ENCODE assay signal across 28 mouse cellular contexts in the genomic region with DNA sequence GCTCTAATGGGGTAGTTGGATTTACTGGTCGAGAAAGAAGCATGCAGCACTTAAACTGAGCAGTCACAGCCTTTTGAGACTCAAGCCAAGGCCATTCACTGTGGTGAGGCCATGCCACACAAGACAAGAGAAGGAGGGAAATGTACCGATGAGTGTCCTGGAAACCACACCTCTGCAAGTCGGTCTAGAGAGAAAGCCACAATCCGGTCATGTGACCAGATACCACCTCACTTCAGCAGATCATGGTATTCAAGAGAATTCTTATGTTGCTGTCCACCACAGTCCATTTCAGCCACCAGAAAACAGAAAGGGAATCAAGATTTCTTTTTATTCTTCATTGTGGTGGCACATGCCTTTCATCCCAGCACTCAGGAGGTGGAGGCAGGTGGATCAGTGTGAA. TPM values are rescaled to one million over a fixed set of nuclear protein-coding genes. Genes with fewer than 3 reads are reported as not detected.
DNase-seq lines count a peak whose midpoint lies in the region; ATAC-seq and TF ChIP-seq lines count a peak whose summit lies in the region.
"Had no signal": no experiment of that assay in that cellular context is flagged by ENCODE, and none has a peak within 500 bp of the region (broad histone marks: within the 10 kb centered on the region; RNA-seq: fewer than 3 reads in every experiment).

No protein-coding gene starts in this region.

- no peaks in the 10 kb centered on the region for H3K36me3 ChIP-seq in C2C12 (ENCODE audit: control insufficient read depth, insufficient read depth)
- H3K36me3 ChIP-seq in MEL (ENCODE audit: control insufficient read depth in 1 of 2, insufficient read depth in 2 of 2, low read length in 2 of 2), result no peaks in the 10 kb centered on the region
- no peaks in the 10 kb centered on the region for H3K36me3 ChIP-seq in forebrain, embryonic 15.5 days
- H3K36me3 ChIP-seq: G1E had no signal

- no peak overlapping the region for H3K4me3 ChIP-seq in C2C12 (ENCODE audit: insufficient read depth, poor library complexity, severe bottlenecking)
- H3K4me3 ChIP-seq in MEL (ENCODE audit: control insufficient read depth in 1 of 2, insufficient read depth in 1 of 2, low read depth in 2 of 2, low read length in 2 of 2), result no peak overlapping the region
- no peak overlapping the region for H3K4me3 ChIP-seq in forebrain, embryonic 15.5 days

- H3K4me1 ChIP-seq in MEL (ENCODE audit: control insufficient read depth in 1 of 2, insufficient read depth in 2 of 2, low read length in 2 of 2), result no peaks in the 10 kb centered on the region
- H3K4me1 ChIP-seq in forebrain, embryonic 15.5 days, result 0 out of 2 replicates have a peak, but pooled peaks cover 6% of the 10 kb centered on the region

- 76% methylated on average over 4 of the region's 4 CpGs for WGBS in forebrain, embryonic 15.5 days

- no peak overlapping the region for H3K9ac ChIP-seq in MEL (ENCODE audit: control insufficient read depth, low read depth, low read length, poor library complexity, severe bottlenecking)
- no peak overlapping the region for H3K9ac ChIP-seq in forebrain, embryonic 15.5 days (replicated peaks)

- TF ChIP-seq POLR2A in MEL (IDR thresholded peaks at IDR 0.05; ENCODE audit: control insufficient read depth in 1 of 2, insufficient read depth in 1 of 2, low read depth in 1 of 2, low read length in 2 of 2, poor library complexity in 1 of 2), result no peak

- no peak for TF ChIP-seq CTCF in C2C12 (IDR thresholded peaks at IDR 0.05; ENCODE audit: control insufficient read depth, insufficient read depth, insufficient read length)
- TF ChIP-seq CTCF in MEL (IDR thresholded peaks at IDR 0.05 in 2 of 3, conservative IDR thresholded peaks at IDR 0.05 in 1 of 3; ENCODE audit: control insufficient read depth in 1 of 3, insufficient read depth in 1 of 3, low read depth in 2 of 3, low read length in 3 of 3, poor library complexity in 1 of 3, severe bottlenecking in 1 of 3), result no peak

- H3K79me2 ChIP-seq in C2C12 (ENCODE audit: control insufficient read depth, insufficient read depth) (no peaks in the 10 kb centered on the region), MEL (ENCODE audit: control insufficient read depth, insufficient read depth, low read length, poor library complexity) (no peaks in the 10 kb centered on the region)

- H3K9me3 ChIP-seq in MEL (replicated peaks; ENCODE audit: insufficient read depth, low read length), result no peaks in the 10 kb centered on the region
- no peaks in the 10 kb centered on the region for H3K9me3 ChIP-seq in forebrain, embryonic 15.5 days
- H3K9me3 ChIP-seq: G1E had no signal

- no peaks in the 10 kb centered on the region for H3K79me3 ChIP-seq in C2C12 (ENCODE audit: low read depth)

- H3K27me3 ChIP-seq in C2C12 (ENCODE audit: control insufficient read depth, insufficient read depth, insufficient read length) (peaks cover 59% of the 10 kb centered on the region), MEL (ENCODE audit: control insufficient read depth in 1 of 2, insufficient read depth in 2 of 2, low read length in 2 of 2) (no peaks in the 10 kb centered on the region; a peak in 2 of 4 replicates)
- H3K27me3 ChIP-seq in forebrain, embryonic 15.5 days, result no peaks in the 10 kb centered on the region

- TF ChIP-seq EP300 in MEL (IDR thresholded peaks at IDR 0.05; ENCODE audit: low read depth in 1 of 2, low read length in 2 of 2), result no peak

- TF ChIP-seq RAD21 in MEL (IDR thresholded peaks at IDR 0.05; ENCODE audit: low read depth, low read length), result no peak

- 0 out of 2 replicates have a peak, but pooled peaks have one; percentile 17 for ATAC-seq in common myeloid progenitor, adult 5-6 weeks (replicated peaks; ENCODE audit: low read depth, poor library complexity, severe bottlenecking)
- no peak for ATAC-seq in forebrain, embryonic 15.5 days (replicated peaks)
- ATAC-seq: activated CD4-positive, CD25-positive, alpha-beta regulatory T cell, adult 4 months; CD4-positive, CD25-positive, alpha-beta regulatory T cell, adult 4 months; Patski had no signal

- no peak overlapping the region for H3ac ChIP-seq in C2C12 (ENCODE audit: control insufficient read depth, insufficient read length, low read depth)

- no peak overlapping the region for H3K27ac ChIP-seq in MEL (ENCODE audit: control insufficient read depth, low read depth, low read length)
- H3K27ac ChIP-seq in forebrain, embryonic 15.5 days (replicated peaks), result no peak overlapping the region

- H3K4me2 ChIP-seq in forebrain, embryonic 15.5 days (replicated peaks), result no peak overlapping the region

- DNase-seq in 416B (ENCODE audit: low read depth) (peak; percentile 93), MEL (ENCODE audit: low read depth, low spot score) (no peak), adipocyte (ENCODE audit: low spot score) (no peak)
- no peak for DNase-seq in adrenal gland, postnatal 14 days
- DNase-seq in embryo, embryonic 10 days (ENCODE audit: low spot score), result no peak
- DNase-seq: adrenal gland, adult 2 months; adrenal gland, adult 8-10 months; adrenal gland, postnatal 10 days; adrenal gland, postnatal 25 days; adrenal gland, postnatal 36 days; B cell, adult 2 months; cerebellum, adult 11 months; cerebellum, adult 11-12 months; cerebellum, adult 18-20 months; cerebellum, adult 2 months; cerebellum, adult 8-10 months; cerebellum, adult 9-10 months; cerebellum, adult 9-11 months had no signal

TF ChIP-seq in C2C12, 6 proteins besides CTCF, POLR2A, EP300 and RAD21:
- TF ChIP-seq USF1 (IDR thresholded peaks at IDR 0.05; ENCODE audit: low read depth), result peak; percentile 54
- no peak for TF ChIP-seq MYOG (IDR thresholded peaks at IDR 0.05; ENCODE audit: control insufficient read depth, extremely low read depth, insufficient read length)

TF ChIP-seq in MEL, 35 proteins besides CTCF, POLR2A, EP300 and RAD21:
- TF ChIP-seq ELF1 (IDR thresholded peaks at IDR 0.05; ENCODE audit: low read depth, low read length) (no peak), MAFK (IDR thresholded peaks at IDR 0.05; ENCODE audit: borderline replicate concordance, low read depth, low read length) (no peak), USF1 (IDR thresholded peaks at IDR 0.05; ENCODE audit: low read depth, low read length) (peak; percentile 67)
TF ChIP-seq in MEL: peak in this region for 1.

RNA-seq across cellular contexts. Expression of a gene that starts 4.4 kb away (rescaled TPM):
- polyA plus RNA-seq in C2C12 (2012; fragmentation: generic; extraction: Trizol) (not detected), MEL (2012; ENCODE audit: insufficient read depth in 1 of 2, insufficient read length in 2 of 2, low read depth in 1 of 2, low replicate concordance in 2 of 2, missing spikeins in 1 of 2) (under 1 TPM in 1 of 2 experiments, not detected in 1; 0.03 TPM)
- 0.04 TPM in 1 of 2 replicates, not detected in the other for total RNA-seq in MEL (2012; rRNA removed)
- 3.1 and 5.8 TPM in 2 replicates for total RNA-seq in common myeloid progenitor, adult 5-6 weeks (2017)
- total RNA-seq in adrenal gland, postnatal 14 days (2021), result 4.9 and 76.6 TPM in 2 replicates
- 0.26 and 0.43 TPM in 2 replicates for polyA plus RNA-seq in forebrain, embryonic 15.5 days (2015; fragmentation: Nextera tagmentation; extraction: Ambion mirVana)
- total RNA-seq: CH12.LX, ES-E14 had no signal
- polyA plus RNA-seq: activated CD4-positive, CD25-positive, alpha-beta regulatory T cell, adult 4 months; CD4-positive, CD25-positive, alpha-beta regulatory T cell, adult 4 months; cerebellum, adult 2 months; G1E; Patski had no signal

RNA-seq across cellular contexts. Expression of a gene that starts 15.6 kb away (rescaled TPM):
- not detected for polyA plus RNA-seq in C2C12 (2012; fragmentation: generic; extraction: Trizol)
- not detected in 2 replicates for total RNA-seq in MEL (2012; rRNA removed)
- not detected for polyA plus RNA-seq in MEL (2012; ENCODE audit: insufficient read depth in 1 of 2, insufficient read length in 2 of 2, low read depth in 1 of 2, low replicate concordance in 2 of 2, missing spikeins in 1 of 2)
- not detected in 2 replicates for total RNA-seq in common myeloid progenitor, adult 5-6 weeks (2017)
- total RNA-seq in adrenal gland, postnatal 14 days (2021), result 1.3 and 13.2 TPM in 2 replicates
- polyA plus RNA-seq in forebrain, embryonic 15.5 days (2015; fragmentation: Nextera tagmentation; extraction: Ambion mirVana), result 0.11 and 0.13 TPM in 2 replicates
- total RNA-seq: CH12.LX had no signal
- polyA plus RNA-seq: activated CD4-positive, CD25-positive, alpha-beta regulatory T cell, adult 4 months; CD4-positive, CD25-positive, alpha-beta regulatory T cell, adult 4 months; G1E; Patski had no signal

RNA-seq across cellular contexts. Expression of a gene that starts 19.3 kb away (rescaled TPM):
- polyA plus RNA-seq in C2C12 (2012; fragmentation: generic; extraction: Trizol) (0.20 TPM), MEL (2012; ENCODE audit: insufficient read depth in 1 of 2, insufficient read length in 2 of 2, low read depth in 1 of 2, low replicate concordance in 2 of 2, missing spikeins in 1 of 2) (under 1 TPM in 1 of 2 experiments, not detected in 1; 0.54 TPM)
- 0.10 and 0.12 TPM in 2 replicates for total RNA-seq in MEL (2012; rRNA removed)
- total RNA-seq in common myeloid progenitor, adult 5-6 weeks (2017), result 0.23 TPM in 1 of 2 replicates, not detected in the other
- 1.0 and 28.4 TPM in 2 replicates for total RNA-seq in adrenal gland, postnatal 14 days (2021)
- 1.4 and 2.0 TPM in 2 replicates for polyA plus RNA-seq in forebrain, embryonic 15.5 days (2015; fragmentation: Nextera tagmentation; extraction: Ambion mirVana)
- total RNA-seq: adrenal gland, adult 18-20 months; adrenal gland, postnatal 25 days; adrenal gland, postnatal 36 days had no signal
- polyA plus RNA-seq: G1E had no signal
